Mouse (Mus musculus): ENCODE measurements at regions not wholly inside any gene's neighbourhood (a gene's known extent, or its start where the extent isn't known, plus 50 kb on each side); places are given as distances from the start of the nearest gene placed in this dataset.

- DNase-seq (ENCODE audit: low spot score), result peak; percentile 75
Measured at GRCm38 (mm10) chr7:72362690-72363089, 56.3 kb upstream of the Mctp2 start.

GRCm38 (mm10) chr7:72391323-72391722 lies 84.9 kb upstream of the Mctp2 start:
- DNase-seq (ENCODE audit: low spot score), result no peak

GRCm38 (mm10) chr7:72400056-72400455 lies 93.6 kb upstream of the Mctp2 start:
- DNase-seq (ENCODE audit: low spot score), result peak; percentile 65

GRCm38 (mm10) chr7:72406131-72406530 lies 99.7 kb upstream of the Mctp2 start:
- no peak for DNase-seq (ENCODE audit: low spot score)

- DNase-seq (ENCODE audit: low spot score), result peak; percentile 4
Measured at GRCm38 (mm10) chr7:72408409-72408986, 102.1 kb upstream of the Mctp2 start.

GRCm38 (mm10) chr7:72438552-72438951 lies 132.1 kb upstream of the Mctp2 start:
- DNase-seq (ENCODE audit: low spot score), result no peak

GRCm38 (mm10) chr7:72442001-72442400 lies 135.6 kb upstream of the Mctp2 start:
- peak; percentile 10 for DNase-seq (ENCODE audit: low spot score)

- DNase-seq (ENCODE audit: low spot score), result no peak
Measured at GRCm38 (mm10) chr7:72444016-72444415, 137.6 kb upstream of the Mctp2 start.

GRCm38 (mm10) chr7:72444792-72445191 lies 138.4 kb upstream of the Mctp2 start:
- DNase-seq (ENCODE audit: low spot score), result no peak

GRCm38 (mm10) chr7:72446911-72447310 lies 140.5 kb upstream of the Mctp2 start:
- DNase-seq (ENCODE audit: low spot score), result no peak

- DNase-seq (ENCODE audit: low spot score), result no peak
Measured at GRCm38 (mm10) chr7:72462978-72463377, 156.6 kb upstream of the Mctp2 start.

- no peak for DNase-seq (ENCODE audit: low spot score)
Measured at GRCm38 (mm10) chr7:72464658-72465057, 158.2 kb upstream of the Mctp2 start.

GRCm38 (mm10) chr7:72469691-72470090 lies 163.3 kb upstream of the Mctp2 start:
- DNase-seq (ENCODE audit: low spot score), result no peak

- DNase-seq (ENCODE audit: low spot score), result no peak
Measured at GRCm38 (mm10) chr7:72474751-72475150, 168.3 kb upstream of the Mctp2 start.

GRCm38 (mm10) chr7:72478936-72479335 lies 172.5 kb upstream of the Mctp2 start:
- DNase-seq (ENCODE audit: low spot score), result no peak

- DNase-seq (ENCODE audit: low spot score), result no peak
Measured at GRCm38 (mm10) chr7:72481275-72481674, 174.9 kb upstream of the Mctp2 start.

GRCm38 (mm10) chr7:72490161-72490560 lies 183.8 kb upstream of the Mctp2 start:
- no peak for DNase-seq (ENCODE audit: low spot score)

- no peak for DNase-seq (ENCODE audit: low spot score)
Measured at GRCm38 (mm10) chr7:72493292-72493691, 186.9 kb upstream of the Mctp2 start.

GRCm38 (mm10) chr7:72496933-72497631 lies 190.7 kb upstream of the Mctp2 start:
- DNase-seq (ENCODE audit: low spot score), result peak; percentile 52

GRCm38 (mm10) chr7:72498562-72499230 lies 192.3 kb upstream of the Mctp2 start:
- peak; percentile 70 for DNase-seq (ENCODE audit: low spot score)

GRCm38 (mm10) chr7:72499788-72500187 lies 193.4 kb upstream of the Mctp2 start:
- DNase-seq (ENCODE audit: low spot score), result no peak

GRCm38 (mm10) chr7:72500190-72500589 lies 193.8 kb upstream of the Mctp2 start:
- DNase-seq (ENCODE audit: low spot score), result no peak

GRCm38 (mm10) chr7:72500996-72501395 lies 194.6 kb upstream of the Mctp2 start:
- DNase-seq (ENCODE audit: low spot score), result no peak
